Mouse (Mus musculus): ENCODE results near the gene Tsks.

Tsks gene

DNA sequence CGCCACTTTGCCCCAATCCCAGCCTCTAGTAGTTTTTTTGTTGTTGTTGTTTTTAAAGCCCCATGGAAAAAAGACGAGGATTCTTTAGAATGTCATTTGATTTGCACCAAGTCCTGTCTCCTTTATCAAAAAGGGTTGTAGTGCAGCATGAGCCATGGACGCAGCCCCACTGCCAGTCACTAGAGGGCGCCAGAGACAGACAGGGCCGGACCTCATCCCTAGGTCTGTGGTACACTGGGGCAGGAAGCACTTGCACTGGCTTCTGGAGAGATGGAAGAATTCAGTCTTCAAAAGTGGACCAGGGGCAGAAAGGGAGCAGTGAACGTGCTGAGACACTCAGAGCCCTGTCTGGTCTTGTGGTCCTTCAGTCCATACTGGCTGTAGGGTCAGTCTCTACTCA, 40.1 kb downstream of the Tsks start:
- DNase-seq: peak; percentile 81

DNA sequence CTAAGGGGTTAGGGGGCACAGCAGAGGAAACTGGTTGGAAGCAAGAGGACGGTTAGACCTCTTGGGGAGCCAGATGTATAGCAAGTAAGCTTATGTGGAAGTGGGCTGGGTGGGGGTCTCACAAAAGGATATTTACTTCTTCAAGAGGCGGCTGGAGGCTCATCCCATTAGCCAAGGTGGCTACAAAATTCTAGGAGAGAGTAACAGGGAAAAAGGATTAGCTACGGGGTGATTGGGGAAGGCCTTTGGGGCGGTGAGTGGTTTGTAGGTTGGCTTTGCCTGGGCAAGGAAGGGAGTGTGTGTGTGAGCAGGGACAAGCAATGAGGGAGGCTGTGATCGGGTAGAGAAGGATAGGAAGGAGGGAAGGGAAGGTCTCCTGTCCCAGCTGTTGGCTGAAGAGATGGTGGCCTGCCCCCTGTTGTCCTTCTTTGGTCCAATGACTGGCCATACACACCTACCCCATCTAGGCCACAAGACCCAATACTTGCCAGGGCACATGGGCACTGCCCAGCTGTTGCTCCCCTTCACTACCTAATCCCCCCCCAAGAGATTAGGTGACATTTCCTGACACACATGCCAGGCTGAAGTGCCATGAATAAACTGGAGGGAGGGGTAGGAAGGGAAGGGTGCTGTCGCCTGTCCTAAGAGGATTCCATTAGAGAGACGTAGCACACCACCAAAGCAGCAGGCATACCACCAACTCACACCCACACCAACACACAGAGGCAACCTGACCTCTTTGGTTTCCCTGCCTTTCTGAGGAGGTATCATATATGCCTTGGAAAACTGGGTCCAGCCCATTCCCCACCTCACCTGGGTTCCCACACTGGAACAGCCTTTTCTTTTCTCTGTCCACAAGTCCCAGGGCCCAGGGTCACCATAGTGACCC, 41.2 kb downstream of the Tsks start:
- no peak for DNase-seq

DNA sequence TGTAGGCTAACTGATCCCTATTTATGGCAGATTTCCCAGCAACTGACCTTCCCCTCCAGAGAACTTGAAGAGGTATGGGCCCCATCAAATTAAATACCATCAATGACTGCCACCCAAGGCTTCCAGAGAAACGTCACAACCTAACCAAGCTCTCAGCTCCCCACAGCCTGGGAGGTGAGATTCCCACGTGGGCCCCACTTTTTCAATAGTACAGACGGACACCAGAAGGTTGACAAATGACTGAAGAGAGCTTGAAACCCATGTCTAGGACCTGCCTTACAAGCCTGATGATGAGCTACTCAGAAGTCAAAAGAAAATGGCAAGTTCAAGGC, 41.8 kb downstream of the Tsks start:
- no peak for DNase-seq

DNA sequence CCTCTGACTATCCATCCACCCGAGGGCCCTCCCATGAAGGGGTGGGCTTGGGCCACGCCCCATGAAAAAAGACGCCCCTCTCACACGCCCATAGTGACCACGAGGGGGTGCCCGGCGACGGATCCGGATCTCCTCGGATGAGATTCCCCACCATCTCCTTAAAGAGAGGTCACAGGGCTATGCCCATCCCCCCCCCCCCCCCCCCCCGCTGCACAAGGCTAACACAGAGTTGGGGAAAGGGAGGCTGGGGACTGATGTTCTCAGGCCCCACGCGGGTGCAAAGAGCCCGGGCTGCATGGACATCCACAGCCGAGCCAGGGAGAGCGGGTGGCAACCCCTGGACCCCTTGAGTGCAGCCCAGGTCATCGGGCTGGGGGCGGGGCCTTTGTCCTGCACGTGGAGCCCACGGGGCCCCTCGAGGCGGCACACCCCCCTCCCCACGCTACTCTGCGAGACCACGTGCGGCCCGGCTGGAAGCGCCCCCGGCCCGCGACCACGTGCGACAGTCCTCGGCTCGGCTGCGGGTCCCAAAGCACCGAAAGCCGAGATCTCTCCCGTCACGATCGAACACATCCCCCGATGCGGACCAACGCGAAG, 42.7 kb downstream of the Tsks start:
- DNase-seq: peak; percentile 60

DNA sequence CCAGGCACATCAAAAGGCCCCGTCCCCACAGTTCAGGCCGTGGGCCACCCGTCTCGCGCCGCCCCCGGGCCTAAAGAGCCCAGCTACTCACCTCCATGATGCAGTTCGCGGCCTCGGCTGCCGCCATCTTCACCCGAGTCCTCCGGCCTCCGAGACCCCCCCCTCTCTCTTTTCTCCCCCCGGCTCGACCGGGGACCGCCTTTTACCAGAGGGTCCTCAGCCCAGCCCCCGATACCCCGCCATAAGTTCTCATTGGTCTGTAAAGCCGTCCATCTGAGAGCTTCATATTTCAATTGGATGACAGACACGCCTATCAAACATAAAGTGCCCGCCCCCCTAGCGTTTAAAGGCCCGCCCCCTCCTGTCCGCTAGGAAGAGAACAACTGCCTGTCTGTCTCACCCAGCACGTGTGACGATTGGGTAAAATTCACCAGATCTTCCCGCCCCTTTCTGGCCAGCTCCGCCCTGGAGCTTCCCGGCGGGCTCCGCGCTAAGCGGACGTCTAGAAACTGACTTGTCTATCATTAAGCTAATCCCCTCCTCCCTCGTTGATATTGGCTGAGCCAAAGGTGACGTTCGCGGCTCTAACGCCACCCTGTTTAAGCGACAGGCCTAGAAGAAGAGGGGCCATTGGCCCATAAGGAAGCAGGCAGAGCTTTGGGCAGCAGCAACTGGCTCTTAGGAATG, 43.3 kb downstream of the Tsks start, which contains the start of gene Prmt1:
Gene Prmt1, minus strand, starts transcription at position 377 of the 687 bp plus-strand sequence.
- DNase-seq: peak; percentile 100

DNA sequence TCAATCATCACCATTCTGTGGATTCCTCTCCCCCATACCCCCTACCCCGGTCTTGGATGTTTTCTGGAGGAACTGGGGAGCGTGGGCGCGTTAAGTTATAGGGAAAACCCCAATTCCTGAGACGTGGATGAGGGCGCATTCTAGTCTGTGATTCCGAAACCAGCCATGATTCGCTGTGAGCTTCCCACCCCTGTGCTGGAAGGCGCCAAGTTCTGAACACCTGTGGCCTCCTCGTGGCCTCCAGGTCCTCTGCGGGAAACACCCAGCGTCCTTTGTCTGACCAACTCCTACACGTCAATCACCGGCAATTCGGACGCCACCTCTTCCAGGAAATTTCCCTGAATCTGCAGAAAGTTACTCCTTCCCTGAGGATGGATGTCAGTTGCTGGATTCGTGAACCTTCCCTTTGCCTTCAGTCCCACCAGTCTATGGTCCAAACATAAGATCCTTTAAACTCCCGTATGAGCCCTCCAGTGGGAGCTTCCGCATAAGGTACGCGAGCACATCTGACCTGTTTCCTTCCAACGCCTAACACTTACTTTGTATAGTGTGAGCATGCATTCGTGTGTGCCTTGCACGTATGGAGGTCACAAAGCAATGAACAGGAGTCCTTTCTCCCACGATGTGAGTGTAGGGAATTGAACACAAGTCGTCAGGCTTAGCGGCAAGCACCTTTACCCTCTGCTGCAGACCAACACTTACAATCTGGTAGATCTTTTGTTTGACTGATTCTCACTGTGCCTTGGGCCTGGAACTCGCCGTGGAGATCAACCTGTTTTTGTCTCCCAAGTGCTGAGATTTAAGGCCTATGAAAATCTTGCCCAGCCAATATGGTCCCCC, 44.1 kb downstream of the Tsks start:
- DNase-seq: no peak

DNA sequence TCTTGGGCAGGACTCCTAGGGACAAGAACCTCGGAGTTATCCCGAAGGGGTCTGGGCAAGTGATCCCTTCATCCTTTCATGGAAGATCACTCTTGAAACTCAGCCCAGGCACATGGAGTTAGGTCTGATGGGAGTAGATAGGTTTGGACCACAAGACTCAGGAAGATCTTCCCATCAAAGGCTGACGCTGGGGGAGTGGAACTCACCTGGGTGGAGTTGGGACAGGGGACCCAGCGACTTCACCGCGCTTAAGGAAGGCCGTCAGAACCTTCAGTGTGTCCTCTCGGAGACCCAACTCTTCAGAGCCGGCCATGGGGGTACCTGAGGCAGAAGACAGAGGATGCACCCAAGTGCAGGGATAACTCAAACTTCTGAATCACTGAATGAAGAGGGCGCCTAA, 53.7 kb downstream of the Tsks start:
- no peak for DNase-seq

DNA sequence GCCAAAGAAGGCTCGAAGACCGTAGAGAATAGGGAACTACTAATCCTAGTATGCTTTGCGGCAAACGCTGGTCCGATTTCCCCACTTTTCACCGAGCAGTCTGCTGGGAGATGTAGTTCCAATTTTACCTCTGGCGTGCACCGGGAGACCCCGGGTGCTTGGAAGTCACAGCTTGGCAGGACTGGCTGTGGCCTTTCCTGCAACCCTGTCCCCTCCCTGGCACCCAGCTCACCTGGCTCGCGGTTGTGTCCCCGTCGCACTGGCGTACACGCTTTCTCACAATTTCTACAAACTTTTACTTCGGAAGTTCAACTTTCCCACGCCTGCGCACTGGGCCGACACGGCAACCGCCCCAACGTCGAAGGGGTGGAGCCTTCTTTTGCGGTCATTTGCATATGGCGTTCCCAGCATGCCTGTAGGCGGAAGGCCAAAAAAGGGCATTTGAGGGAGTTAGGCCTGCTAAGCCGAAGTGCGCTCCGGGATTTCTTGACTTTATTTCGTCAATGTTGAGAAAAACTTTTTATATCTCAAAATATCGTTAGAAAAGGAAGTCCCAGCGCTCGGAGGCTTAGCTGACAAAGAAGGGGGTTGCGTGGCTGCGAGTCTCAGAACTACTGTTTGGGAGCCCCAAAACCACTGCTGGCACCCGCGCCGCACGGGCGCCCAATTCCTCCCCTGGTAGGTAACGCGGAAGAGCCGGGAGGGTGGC, 54.4 kb downstream of the Tsks start, which contains the start of gene Irf3:
Gene Irf3, plus strand, starts transcription at position 418 of the 709 bp plus-strand sequence.
- peak; percentile 95 for DNase-seq

DNA sequence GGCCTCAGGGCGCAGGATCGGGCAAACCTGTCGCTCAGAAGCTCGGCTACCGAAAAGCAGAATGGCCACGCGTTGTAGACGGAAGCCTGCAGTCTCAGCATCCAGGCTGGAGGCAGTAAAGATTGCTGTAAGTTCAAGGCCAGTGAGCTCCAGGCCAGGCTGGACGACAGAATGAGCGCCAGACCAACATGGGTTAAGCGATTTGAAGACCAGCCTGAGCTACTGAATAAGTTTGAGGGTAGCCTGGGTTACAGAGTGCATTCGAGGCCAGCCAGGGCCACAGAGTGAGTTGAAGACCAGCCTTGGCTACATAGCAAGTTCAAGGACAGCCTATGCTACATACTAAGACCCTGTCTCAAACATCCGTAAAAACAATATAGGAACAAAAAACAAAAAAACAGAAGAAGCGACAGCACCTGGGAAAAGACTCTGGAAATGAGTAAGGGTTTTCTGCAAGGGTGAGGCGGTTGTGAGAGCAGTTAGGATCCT, 55.0 kb downstream of the Tsks start:
- DNase-seq: no peak

DNA sequence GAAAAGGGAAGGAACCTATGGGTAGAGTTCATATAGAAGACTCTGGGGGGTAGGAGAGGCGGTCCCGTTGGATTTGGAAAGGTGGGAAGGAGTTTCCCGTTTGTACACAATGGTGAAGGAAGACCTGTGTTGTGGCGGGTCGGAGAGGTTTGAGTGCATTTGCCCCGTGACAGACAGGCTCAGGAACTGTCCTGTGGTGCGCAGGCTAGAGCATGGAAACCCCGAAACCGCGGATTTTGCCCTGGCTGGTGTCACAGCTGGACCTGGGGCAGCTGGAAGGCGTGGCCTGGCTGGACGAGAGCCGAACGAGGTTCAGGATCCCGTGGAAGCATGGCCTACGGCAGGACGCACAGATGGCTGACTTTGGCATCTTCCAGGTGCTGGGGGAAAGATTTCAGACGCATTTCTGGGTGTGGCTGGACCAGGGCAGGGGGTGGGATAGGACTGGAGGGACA, 55.5 kb downstream of the Tsks start, which contains the start of gene Bcl2l12:
Gene Bcl2l12, minus strand, starts transcription at position 212 of the 455 bp plus-strand sequence.
- peak; percentile 77 for DNase-seq

DNA sequence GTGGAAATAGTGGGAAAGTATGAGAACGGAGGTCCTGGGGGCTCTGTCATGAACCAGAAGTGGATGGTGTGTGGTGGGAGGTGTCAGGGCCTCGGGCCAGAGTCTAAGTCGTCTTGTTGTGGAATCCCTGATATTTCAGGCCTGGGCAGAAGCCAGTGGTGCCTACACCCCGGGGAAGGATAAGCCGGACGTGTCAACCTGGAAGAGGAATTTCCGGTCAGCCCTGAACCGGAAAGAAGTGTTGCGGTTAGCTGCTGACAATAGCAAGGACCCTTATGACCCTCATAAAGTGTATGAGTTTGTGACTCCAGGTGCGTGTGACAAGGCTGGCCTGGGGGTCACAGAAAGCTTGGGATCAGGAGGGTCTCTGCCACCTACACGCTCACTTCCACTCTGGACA, 56.7 kb downstream of the Tsks start:
- DNase-seq: no peak

DNA sequence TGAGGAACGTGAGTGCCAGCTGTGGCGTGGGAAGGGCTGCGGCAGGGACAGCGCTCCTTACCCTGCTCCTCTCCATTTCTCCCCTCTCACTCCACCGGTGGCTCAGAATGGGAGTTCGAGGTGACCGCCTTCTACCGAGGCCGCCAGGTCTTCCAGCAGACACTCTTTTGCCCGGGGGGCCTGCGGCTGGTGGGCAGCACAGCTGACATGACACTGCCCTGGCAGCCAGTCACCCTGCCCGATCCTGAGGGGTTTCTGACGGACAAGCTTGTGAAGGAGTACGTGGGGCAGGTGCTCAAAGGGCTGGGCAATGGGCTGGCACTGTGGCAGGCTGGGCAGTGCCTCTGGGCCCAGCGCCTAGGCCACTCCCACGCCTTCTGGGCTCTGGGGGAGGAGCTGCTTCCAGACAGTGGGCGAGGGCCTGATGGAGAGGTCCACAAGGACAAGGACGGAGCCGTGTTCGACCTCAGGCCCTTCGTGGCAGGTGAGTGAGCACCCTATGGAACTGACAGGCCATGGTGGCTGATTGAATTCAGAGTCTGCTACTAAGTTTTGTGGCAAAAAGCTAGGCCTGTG, 57.6 kb downstream of the Tsks start:
- DNase-seq: no peak

DNA sequence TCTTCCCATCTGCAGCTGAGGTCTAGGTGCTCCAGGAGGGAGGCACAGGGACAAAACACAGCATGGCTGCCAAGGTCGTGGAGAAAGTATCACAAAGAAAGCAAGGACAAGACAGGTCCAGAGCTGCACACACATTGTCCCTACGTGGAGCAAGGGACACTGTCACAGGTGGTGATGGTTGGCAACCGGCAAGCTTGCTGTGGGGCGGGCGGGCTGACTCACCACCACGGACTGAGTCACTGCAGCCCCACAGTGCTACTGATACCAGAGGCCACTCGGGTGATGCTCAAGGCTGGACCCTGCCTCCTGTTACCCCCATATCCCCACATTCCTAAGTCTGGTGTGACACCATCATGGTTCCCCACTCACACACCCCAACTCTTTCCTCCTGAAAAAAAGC, 59.4 kb downstream of the Tsks start:
- no peak for DNase-seq

DNA sequence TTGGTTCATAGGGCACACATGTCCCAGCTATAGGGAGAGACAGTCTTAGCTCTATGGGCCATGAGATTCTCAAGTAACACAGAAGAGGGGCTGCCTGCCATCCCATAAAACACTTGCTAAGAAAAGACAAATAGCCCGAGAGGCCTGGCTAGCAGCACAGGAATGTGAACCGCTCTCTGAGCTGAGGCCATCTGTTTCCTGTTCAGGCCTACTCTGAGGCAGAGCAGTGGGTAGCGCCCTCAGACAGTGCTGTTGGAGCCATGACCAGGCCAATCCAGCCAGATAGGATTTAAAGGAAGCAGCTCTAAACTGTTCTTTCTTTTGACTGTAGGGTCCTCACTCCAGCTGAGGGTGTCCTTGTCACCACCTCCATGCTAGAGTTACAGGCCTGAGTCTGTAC, 61.5 kb downstream of the Tsks start:
- DNase-seq: no peak

DNA sequence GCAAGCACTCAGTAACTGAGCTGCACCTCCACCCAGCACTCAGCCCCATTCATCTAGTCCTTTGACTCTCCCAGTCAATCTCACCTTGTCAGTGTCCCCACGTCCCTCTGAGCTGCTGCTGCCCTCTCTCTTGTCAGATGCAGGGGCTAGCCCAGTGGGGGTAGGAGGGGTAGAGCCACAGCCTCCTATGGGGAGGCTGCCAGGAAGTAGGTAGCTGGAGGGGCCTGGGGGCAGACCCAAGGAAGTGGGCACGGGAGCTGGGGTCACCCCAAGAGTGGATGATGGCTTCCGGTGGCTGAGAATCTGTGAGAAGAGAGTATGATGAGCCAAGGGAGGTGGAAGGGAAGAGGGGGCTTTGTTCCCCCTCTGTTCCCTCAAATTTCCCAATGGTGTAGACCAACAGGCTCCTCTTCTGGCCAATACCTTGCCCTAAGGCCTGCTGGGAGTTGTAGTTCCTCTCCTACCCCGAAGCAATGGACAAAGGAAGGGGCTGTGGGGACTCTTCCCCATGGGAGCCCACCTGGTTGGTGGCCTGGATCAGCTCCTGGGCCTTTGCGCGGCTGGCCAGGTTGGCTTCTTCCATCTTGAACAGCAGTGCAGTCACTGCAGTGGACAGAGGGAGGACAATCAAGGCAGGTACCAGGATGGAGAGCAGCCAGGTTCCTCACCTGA, 62.5 kb downstream of the Tsks start:
- no peak for DNase-seq

DNA sequence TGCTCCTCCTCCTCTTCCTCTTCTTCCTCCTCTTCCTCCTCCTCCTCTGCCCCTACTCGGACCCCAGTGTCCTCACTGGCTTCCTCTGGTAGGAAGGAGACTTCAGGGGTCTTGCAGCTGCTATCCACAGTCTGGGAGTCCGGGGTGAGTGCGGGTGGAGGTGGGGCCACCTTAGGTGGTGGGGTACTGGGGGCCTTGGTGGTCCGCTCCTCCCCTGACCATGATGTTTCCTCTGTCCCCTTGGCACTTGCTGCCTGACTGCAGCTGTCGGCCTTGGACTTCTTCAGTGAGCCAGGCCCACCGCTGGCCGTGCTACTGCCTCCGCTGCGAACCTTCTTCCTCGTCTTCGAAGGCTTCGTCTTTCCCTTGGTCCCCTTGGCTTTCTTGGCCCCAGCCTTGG, 63.5 kb downstream of the Tsks start:
- DNase-seq: no peak

DNA sequence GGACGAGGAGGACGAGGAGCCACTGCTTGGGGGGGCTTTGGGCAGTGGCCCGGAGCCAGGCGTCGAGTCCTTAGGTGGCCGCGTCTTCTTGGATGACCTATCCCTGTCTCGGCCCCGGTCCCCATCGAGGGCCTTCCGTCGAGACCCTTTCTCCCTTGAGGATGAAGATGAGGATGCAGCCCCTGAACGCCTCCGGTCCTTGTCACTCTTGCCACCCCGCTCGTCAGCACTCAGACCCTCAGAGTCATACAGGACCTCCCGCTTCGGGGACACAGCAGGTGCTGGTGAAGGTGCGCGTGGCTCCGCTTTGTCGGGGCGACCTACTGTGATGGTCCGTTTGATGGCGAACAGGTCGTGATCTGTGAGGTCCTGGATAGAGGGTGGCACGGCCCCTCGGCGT, 64.1 kb downstream of the Tsks start:
- no peak for DNase-seq
